Mouse (Mus musculus): Measurements from ENCODE around the gene Sugp1. TPM values are rescaled to one million over a fixed set of nuclear protein-coding genes. Genes with fewer than 3 reads are reported as not detected.

Gene Sugp1
- polyA plus RNA-seq, 1 experiment from 2014 or later = 14.7 TPM

- no peak overlapping the region for H3K27ac ChIP-seq (ENCODE audit: low read length)
- H3K9me3 ChIP-seq (replicated peaks; ENCODE audit: control insufficient read depth, low read length) = no peaks in the 10 kb centered on the region
- peaks cover 75% of the 10 kb centered on the region for H3K27me3 ChIP-seq (ENCODE audit: control insufficient read depth, insufficient read depth, low read depth, low read length)
- H3K4me3 ChIP-seq (ENCODE audit: low read depth, low read length) = no peak overlapping the region
- WGBS (ENCODE audit: insufficient replicate concordance) = 5% methylated on average over 56 of the region's 56 CpGs
- no peak for ATAC-seq (ENCODE audit: low read depth)
- H3K9ac ChIP-seq (ENCODE audit: low read depth, low read length) = no peak overlapping the region
- peaks cover 3% of the 10 kb centered on the region; the same call in 1 of the 2 replicates for H3K4me1 ChIP-seq (ENCODE audit: control insufficient read depth, low read depth, low read length)
- no peaks in the 10 kb centered on the region for H3K36me3 ChIP-seq (ENCODE audit: control insufficient read depth, insufficient read depth)
- H3K4me2 ChIP-seq (ENCODE audit: low read depth, low read length) = no peak overlapping the region
These were observed 45.4 kb downstream of the Sugp1 start for GRCm38 (mm10) chr8:70087836-70088650.

GRCm38 (mm10) chr8:70089296-70089960, 46.8 kb downstream of the Sugp1 start:
- no peak for ATAC-seq (ENCODE audit: low read depth)
- H3K4me2 ChIP-seq (ENCODE audit: low read depth, low read length) = no peak overlapping the region
- H3K27me3 ChIP-seq (ENCODE audit: control insufficient read depth, insufficient read depth, low read depth, low read length) = peaks cover 62% of the 10 kb centered on the region
- peaks cover 3% of the 10 kb centered on the region; the same call in 1 of the 2 replicates for H3K4me1 ChIP-seq (ENCODE audit: control insufficient read depth, low read depth, low read length)
- H3K27ac ChIP-seq (ENCODE audit: low read length) = no peak overlapping the region
- no peaks in the 10 kb centered on the region for H3K36me3 ChIP-seq (ENCODE audit: control insufficient read depth, insufficient read depth)
- no peak overlapping the region for H3K4me3 ChIP-seq (ENCODE audit: low read depth, low read length)
- H3K9me3 ChIP-seq (replicated peaks; ENCODE audit: control insufficient read depth, low read length) = no peaks in the 10 kb centered on the region
- no peak overlapping the region for H3K9ac ChIP-seq (ENCODE audit: low read depth, low read length)
- 54% methylated on average over 9 of the region's 9 CpGs for WGBS (ENCODE audit: insufficient replicate concordance)

GRCm38 (mm10) chr8:70092786-70093185, 50.2 kb downstream of the Sugp1 start:
- Histone ChIP-seq H3K4me1 (ENCODE audit: control insufficient read depth, low read depth, low read length) (no peaks in the 10 kb centered on the region), H3K4me2 (ENCODE audit: low read depth, low read length) (no peak overlapping the region), H3K27me3 (ENCODE audit: control insufficient read depth, insufficient read depth, low read depth, low read length) (peaks cover 28% of the 10 kb centered on the region), H3K9me3 (replicated peaks; ENCODE audit: control insufficient read depth, low read length) (no peaks in the 10 kb centered on the region), H3K27ac (ENCODE audit: low read length) (no peak overlapping the region), H3K4me3 (ENCODE audit: low read depth, low read length) (no peak overlapping the region), H3K36me3 (ENCODE audit: control insufficient read depth, insufficient read depth) (no peaks in the 10 kb centered on the region), H3K9ac (ENCODE audit: low read depth, low read length) (no peak overlapping the region)
- ATAC-seq (ENCODE audit: low read depth) = no peak
- WGBS (ENCODE audit: insufficient replicate concordance) = 49% methylated on average over 8 of the region's 8 CpGs

GRCm38 (mm10) chr8:70099276-70099675, 56.7 kb downstream of the Sugp1 start:
- Histone ChIP-seq H3K4me2 (ENCODE audit: low read depth, low read length) (no peak overlapping the region), H3K4me3 (ENCODE audit: low read depth, low read length) (no peak overlapping the region), H3K27ac (ENCODE audit: low read length) (no peak overlapping the region), H3K27me3 (ENCODE audit: control insufficient read depth, insufficient read depth, low read depth, low read length) (no peaks in the 10 kb centered on the region), H3K9ac (ENCODE audit: low read depth, low read length) (no peak overlapping the region), H3K4me1 (ENCODE audit: control insufficient read depth, low read depth, low read length) (no peaks in the 10 kb centered on the region), H3K36me3 (ENCODE audit: control insufficient read depth, insufficient read depth) (no peaks in the 10 kb centered on the region), H3K9me3 (replicated peaks; ENCODE audit: control insufficient read depth, low read length) (no peaks in the 10 kb centered on the region)
- 53% methylated on average over 8 of the region's 8 CpGs for WGBS (ENCODE audit: insufficient replicate concordance)
- no peak for ATAC-seq (ENCODE audit: low read depth)

GRCm38 (mm10) chr8:70100241-70100640, 57.6 kb downstream of the Sugp1 start:
- no peaks in the 10 kb centered on the region for H3K4me1 ChIP-seq (ENCODE audit: control insufficient read depth, low read depth, low read length)
- no peak for ATAC-seq (ENCODE audit: low read depth)
- no peak overlapping the region for H3K4me3 ChIP-seq (ENCODE audit: low read depth, low read length)
- no peaks in the 10 kb centered on the region for H3K9me3 ChIP-seq (replicated peaks; ENCODE audit: control insufficient read depth, low read length)
- no peaks in the 10 kb centered on the region for H3K36me3 ChIP-seq (ENCODE audit: control insufficient read depth, insufficient read depth)
- no peak overlapping the region for H3K4me2 ChIP-seq (ENCODE audit: low read depth, low read length)
- no peaks in the 10 kb centered on the region for H3K27me3 ChIP-seq (ENCODE audit: control insufficient read depth, insufficient read depth, low read depth, low read length)
- H3K27ac ChIP-seq (ENCODE audit: low read length) = no peak overlapping the region
- 57% methylated on average over 8 of the region's 8 CpGs for WGBS (ENCODE audit: insufficient replicate concordance)
- H3K9ac ChIP-seq (ENCODE audit: low read depth, low read length) = no peak overlapping the region

- Histone ChIP-seq H3K9ac (ENCODE audit: low read depth, low read length) (no peak overlapping the region), H3K4me3 (ENCODE audit: low read depth, low read length) (no peak overlapping the region), H3K4me2 (ENCODE audit: low read depth, low read length) (no peak overlapping the region), H3K9me3 (replicated peaks; ENCODE audit: control insufficient read depth, low read length) (no peaks in the 10 kb centered on the region), H3K27me3 (ENCODE audit: control insufficient read depth, insufficient read depth, low read depth, low read length) (no peaks in the 10 kb centered on the region), H3K27ac (ENCODE audit: low read length) (no peak overlapping the region), H3K4me1 (ENCODE audit: control insufficient read depth, low read depth, low read length) (no peaks in the 10 kb centered on the region), H3K36me3 (ENCODE audit: control insufficient read depth, insufficient read depth) (no peaks in the 10 kb centered on the region)
- 14% methylated on average over 6 of the region's 6 CpGs for WGBS (ENCODE audit: insufficient replicate concordance)
- 0 out of 2 replicates have a peak, but pooled peaks have one; percentile 39 for ATAC-seq (ENCODE audit: low read depth)
These were observed 61.9 kb downstream of the Sugp1 start for GRCm38 (mm10) chr8:70104506-70104905.

GRCm38 (mm10) chr8:70104922-70105321, 62.3 kb downstream of the Sugp1 start:
- 0 out of 2 replicates have a peak, but pooled peaks cover under 1% of the 10 kb centered on the region for H3K27me3 ChIP-seq (ENCODE audit: control insufficient read depth, insufficient read depth, low read depth, low read length)
- no peak overlapping the region for H3K9ac ChIP-seq (ENCODE audit: low read depth, low read length)
- WGBS (ENCODE audit: insufficient replicate concordance) = 51% methylated on average over 7 of the region's 7 CpGs
- H3K4me2 ChIP-seq (ENCODE audit: low read depth, low read length) = no peak overlapping the region
- H3K9me3 ChIP-seq (replicated peaks; ENCODE audit: control insufficient read depth, low read length) = no peaks in the 10 kb centered on the region
- no peaks in the 10 kb centered on the region for H3K36me3 ChIP-seq (ENCODE audit: control insufficient read depth, insufficient read depth)
- no peaks in the 10 kb centered on the region for H3K4me1 ChIP-seq (ENCODE audit: control insufficient read depth, low read depth, low read length)
- ATAC-seq (ENCODE audit: low read depth) = no peak
- no peak overlapping the region for H3K27ac ChIP-seq (ENCODE audit: low read length)
- H3K4me3 ChIP-seq (ENCODE audit: low read depth, low read length) = no peak overlapping the region

GRCm38 (mm10) chr8:70110451-70110850, 67.8 kb downstream of the Sugp1 start:
- Histone ChIP-seq H3K9ac (ENCODE audit: low read depth, low read length) (no peak overlapping the region), H3K27me3 (ENCODE audit: control insufficient read depth, insufficient read depth, low read depth, low read length) (peaks cover 49% of the 10 kb centered on the region), H3K4me3 (ENCODE audit: low read depth, low read length) (no peak overlapping the region), H3K4me2 (ENCODE audit: low read depth, low read length) (no peak overlapping the region), H3K36me3 (ENCODE audit: control insufficient read depth, insufficient read depth) (no peaks in the 10 kb centered on the region), H3K9me3 (replicated peaks; ENCODE audit: control insufficient read depth, low read length) (no peaks in the 10 kb centered on the region), H3K27ac (ENCODE audit: low read length) (no peak overlapping the region), H3K4me1 (ENCODE audit: control insufficient read depth, low read depth, low read length) (no peaks in the 10 kb centered on the region)
- ATAC-seq (ENCODE audit: low read depth) = no peak
- WGBS (ENCODE audit: insufficient replicate concordance) = 59% methylated on average over 2 of the region's 2 CpGs

- Histone ChIP-seq H3K4me1 (ENCODE audit: control insufficient read depth, low read depth, low read length) (no peaks in the 10 kb centered on the region), H3K9me3 (replicated peaks; ENCODE audit: control insufficient read depth, low read length) (no peaks in the 10 kb centered on the region), H3K27ac (ENCODE audit: low read length) (no peak overlapping the region), H3K4me2 (ENCODE audit: low read depth, low read length) (no peak overlapping the region), H3K9ac (ENCODE audit: low read depth, low read length) (no peak overlapping the region), H3K4me3 (ENCODE audit: low read depth, low read length) (no peak overlapping the region), H3K36me3 (ENCODE audit: control insufficient read depth, insufficient read depth) (no peaks in the 10 kb centered on the region), H3K27me3 (ENCODE audit: control insufficient read depth, insufficient read depth, low read depth, low read length) (peaks cover 52% of the 10 kb centered on the region)
- WGBS (ENCODE audit: insufficient replicate concordance) = 37% methylated on average over 23 of the region's 23 CpGs
- no peak for ATAC-seq (ENCODE audit: low read depth)
These were observed 68.7 kb downstream of the Sugp1 start for GRCm38 (mm10) chr8:70111192-70111795.

Data from liver, embryonic 16.5 days (tissue).